Mouse (Mus musculus): ENCODE measurements around the gene Dsp. TPM values are rescaled to one million over a fixed set of nuclear protein-coding genes. Genes with fewer than 3 reads are reported as not detected.

The Dsp gene
- 160 and 181 TPM in 2 replicates for total RNA-seq (2014; rRNA removed; ENCODE audit: low replicate concordance)
- polyA plus RNA-seq (2015; fragmentation: Nextera tagmentation; extraction: Ambion mirVana): 36.7 and 46.0 TPM in 2 replicates

DNA sequence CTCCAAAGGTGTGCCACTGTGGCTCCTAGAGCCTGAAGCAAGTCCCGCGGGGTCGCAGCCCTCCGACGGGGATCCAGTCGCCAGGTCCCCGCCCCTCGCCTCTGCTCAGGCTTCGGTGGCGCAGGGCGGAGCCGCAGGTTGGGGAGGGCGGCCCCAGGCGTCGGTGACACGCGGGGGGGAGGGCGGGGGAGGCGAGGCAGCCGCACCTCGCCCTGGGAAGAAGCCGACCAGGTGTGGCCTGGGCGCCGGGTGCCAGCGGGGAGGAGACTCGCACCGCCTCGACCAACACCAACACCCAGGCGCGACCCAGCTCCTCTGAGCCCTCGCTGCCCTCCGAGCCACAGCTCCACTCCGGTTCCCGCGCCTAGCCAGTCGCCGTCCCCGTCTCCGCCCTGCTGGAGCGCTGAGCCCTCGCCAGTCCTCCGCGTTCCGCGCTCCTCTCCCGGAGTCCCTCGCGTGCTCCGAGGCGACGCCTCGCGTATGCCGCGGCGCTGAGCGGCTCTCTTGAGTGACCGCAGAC is at the start of gene Dsp:
Gene Dsp (plus strand): TSS at position 226 of the 520 bp plus-strand sequence.
- ATAC-seq (ENCODE audit: insufficient read depth, low read depth): peak; percentile 78
- peak within 1 kb of the TSS; percentile 72 for H3K4me3 ChIP-seq (ENCODE audit: low read depth, low read length)
- peak; percentile 72 for DNase-seq (ENCODE audit: low spot score)
- no peaks in the 10 kb centered on the region for H3K36me3 ChIP-seq (replicated peaks; ENCODE audit: control insufficient read depth, insufficient read depth, low read length)
- TF ChIP-seq CTCF (IDR thresholded peaks at IDR 0.05; ENCODE audit: low read depth): no peak
- peak within 1 kb of the TSS; percentile 93 for H3K9ac ChIP-seq (replicated peaks; ENCODE audit: low read depth, low read length)
- no peaks in the 10 kb centered on the region for H3K27me3 ChIP-seq (ENCODE audit: control insufficient read depth, insufficient read depth, low read length)
- peak within 1 kb of the TSS; percentile 73 for H3K4me2 ChIP-seq (ENCODE audit: low read depth, low read length)
- H3K4me1 ChIP-seq (ENCODE audit: control insufficient read depth, insufficient read depth): peaks cover 38% of the 10 kb centered on the region
- WGBS: 1% methylated on average over 49 of the region's 58 CpGs
- H3K9me3 ChIP-seq (replicated peaks; ENCODE audit: control insufficient read depth, low read length): no peaks in the 10 kb centered on the region
- peak within 1 kb of the TSS; percentile 97 for H3K27ac ChIP-seq (ENCODE audit: low read depth)

DNA sequence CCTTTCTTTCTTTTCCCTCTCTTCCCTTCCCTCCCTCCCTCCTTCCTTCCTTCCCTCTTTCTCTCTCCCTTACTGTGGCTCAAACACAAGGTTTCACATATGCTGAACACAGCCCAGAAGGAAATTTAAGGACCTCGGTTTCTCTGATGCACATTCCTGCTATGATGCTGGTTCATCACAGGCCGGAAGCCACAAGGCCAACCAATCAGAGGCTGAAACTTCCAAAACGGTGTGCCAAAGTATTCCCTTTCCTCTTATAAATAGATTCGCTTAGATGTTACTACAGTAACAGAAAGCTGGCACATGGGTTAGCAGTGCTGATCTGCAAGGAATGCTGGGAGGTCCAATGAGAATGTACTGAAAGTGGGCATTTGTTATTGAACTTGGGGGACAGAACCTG is 47.7 kb upstream of the Dsp start:
- TF ChIP-seq EP300 (IDR thresholded peaks at IDR 0.05; ENCODE audit: low read depth): no peak
- no peak for TF ChIP-seq CTCF (IDR thresholded peaks at IDR 0.05; ENCODE audit: low read depth)
- Histone ChIP-seq H3K9ac (replicated peaks; ENCODE audit: low read depth, low read length) (no peak overlapping the region), H3K4me2 (ENCODE audit: low read depth, low read length) (no peak overlapping the region), H3K27ac (ENCODE audit: low read depth) (no peak overlapping the region), H3K27me3 (ENCODE audit: control insufficient read depth, insufficient read depth, low read length) (no peaks in the 10 kb centered on the region), H3K9me3 (replicated peaks; ENCODE audit: control insufficient read depth, low read length) (no peaks in the 10 kb centered on the region), H3K36me3 (replicated peaks; ENCODE audit: control insufficient read depth, insufficient read depth, low read length) (no peaks in the 10 kb centered on the region), H3K4me3 (ENCODE audit: low read depth, low read length) (no peak overlapping the region), H3K4me1 (ENCODE audit: control insufficient read depth, insufficient read depth) (no peaks in the 10 kb centered on the region)
- WGBS: 56% methylated on average over 4 of the region's 4 CpGs
- DNase-seq (ENCODE audit: low spot score) (no peak), ATAC-seq (ENCODE audit: insufficient read depth, low read depth) (no peak)

DNA sequence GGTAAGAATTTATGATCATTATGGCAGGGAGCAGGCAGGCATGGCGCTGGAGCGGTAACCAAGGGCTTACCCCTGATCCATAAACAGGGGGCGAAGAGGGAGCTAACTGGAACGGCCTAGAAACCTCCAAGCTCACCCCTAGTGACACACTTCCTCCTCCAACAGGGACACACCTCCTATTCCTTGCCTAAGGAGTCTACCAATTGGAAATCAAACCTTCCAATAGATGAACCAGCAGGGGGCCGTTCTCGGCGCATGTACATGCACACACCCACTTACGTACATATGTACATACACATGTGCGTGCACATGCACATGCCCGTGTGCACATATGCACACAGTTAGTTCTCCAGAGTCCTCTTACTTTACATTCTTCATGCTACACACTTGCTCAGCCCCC is 46.6 kb upstream of the Dsp start:
- WGBS: 91% methylated on average over 10 of the region's 10 CpGs
- no peaks in the 10 kb centered on the region for H3K4me1 ChIP-seq (ENCODE audit: control insufficient read depth, insufficient read depth)
- no peak overlapping the region for H3K4me3 ChIP-seq (ENCODE audit: low read depth, low read length)
- no peak overlapping the region for H3K27ac ChIP-seq (ENCODE audit: low read depth)
- no peak overlapping the region for H3K9ac ChIP-seq (replicated peaks; ENCODE audit: low read depth, low read length)
- ATAC-seq (ENCODE audit: insufficient read depth, low read depth) (no peak), DNase-seq (ENCODE audit: low spot score) (no peak)
- no peaks in the 10 kb centered on the region for H3K36me3 ChIP-seq (replicated peaks; ENCODE audit: control insufficient read depth, insufficient read depth, low read length)
- no peaks in the 10 kb centered on the region for H3K9me3 ChIP-seq (replicated peaks; ENCODE audit: control insufficient read depth, low read length)
- no peak overlapping the region for H3K4me2 ChIP-seq (ENCODE audit: low read depth, low read length)
- TF ChIP-seq CTCF (IDR thresholded peaks at IDR 0.05; ENCODE audit: low read depth) (no peak), EP300 (IDR thresholded peaks at IDR 0.05; ENCODE audit: low read depth) (no peak)
- H3K27me3 ChIP-seq (ENCODE audit: control insufficient read depth, insufficient read depth, low read length): no peaks in the 10 kb centered on the region

DNA sequence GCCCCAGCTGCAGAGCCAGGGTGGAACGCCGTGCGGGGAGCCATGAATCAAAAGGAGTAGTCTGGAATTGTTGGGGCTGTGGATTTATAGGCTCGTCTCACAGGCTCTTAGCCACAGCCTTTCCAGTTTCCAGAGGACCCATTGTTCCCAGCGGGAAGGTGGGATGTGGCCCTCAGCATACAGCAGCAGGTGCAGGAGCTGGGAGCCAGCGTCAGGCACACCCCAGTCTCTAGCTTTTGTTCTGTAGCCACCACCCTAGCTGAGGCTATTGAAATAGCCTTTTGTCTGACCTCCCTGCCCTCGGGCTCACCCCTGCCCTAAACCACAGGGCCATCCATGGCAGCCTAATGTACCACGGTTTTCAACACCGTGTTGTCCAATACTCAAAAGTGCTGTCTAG is 42.0 kb upstream of the Dsp start:
- DNase-seq (ENCODE audit: low spot score) (no peak), ATAC-seq (ENCODE audit: insufficient read depth, low read depth) (no peak)
- Histone ChIP-seq H3K4me1 (ENCODE audit: control insufficient read depth, insufficient read depth) (no peaks in the 10 kb centered on the region), H3K27me3 (ENCODE audit: control insufficient read depth, insufficient read depth, low read length) (no peaks in the 10 kb centered on the region), H3K4me2 (ENCODE audit: low read depth, low read length) (no peak overlapping the region), H3K9me3 (replicated peaks; ENCODE audit: control insufficient read depth, low read length) (no peaks in the 10 kb centered on the region), H3K9ac (replicated peaks; ENCODE audit: low read depth, low read length) (no peak overlapping the region), H3K27ac (ENCODE audit: low read depth) (no peak overlapping the region), H3K36me3 (replicated peaks; ENCODE audit: control insufficient read depth, insufficient read depth, low read length) (no peaks in the 10 kb centered on the region), H3K4me3 (ENCODE audit: low read depth, low read length) (no peak overlapping the region)
- TF ChIP-seq EP300 (IDR thresholded peaks at IDR 0.05; ENCODE audit: low read depth): no peak
- no peak for TF ChIP-seq CTCF (IDR thresholded peaks at IDR 0.05; ENCODE audit: low read depth)
- 86% methylated on average over 9 of the region's 9 CpGs for WGBS

DNA sequence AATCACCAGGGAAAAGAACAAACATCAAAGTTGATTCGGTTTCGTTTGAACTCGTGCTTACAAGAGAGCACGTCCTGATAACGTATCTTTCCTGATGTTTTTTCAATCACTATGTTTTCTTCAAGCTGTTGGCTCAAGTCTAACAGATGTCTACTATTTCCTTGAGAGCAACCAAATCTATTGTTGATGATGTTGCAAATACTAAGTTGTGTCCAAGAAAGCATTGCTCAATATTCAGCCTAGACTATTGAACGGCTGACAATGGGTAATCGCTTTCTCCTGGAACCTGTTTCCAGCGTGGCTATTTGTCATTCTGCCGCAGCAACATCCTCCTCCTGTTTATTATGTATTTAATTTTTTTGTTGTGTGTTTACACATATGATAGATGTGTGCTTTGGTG is 28.8 kb upstream of the Dsp start:
- no peaks in the 10 kb centered on the region for H3K27me3 ChIP-seq (ENCODE audit: control insufficient read depth, insufficient read depth, low read length)
- TF ChIP-seq EP300 (IDR thresholded peaks at IDR 0.05; ENCODE audit: low read depth) (no peak), CTCF (IDR thresholded peaks at IDR 0.05; ENCODE audit: low read depth) (no peak)
- ATAC-seq (ENCODE audit: insufficient read depth, low read depth) (no peak), DNase-seq (ENCODE audit: low spot score) (no peak)
- H3K4me1 ChIP-seq (ENCODE audit: control insufficient read depth, insufficient read depth): peaks cover 20% of the 10 kb centered on the region
- WGBS: 74% methylated on average over 9 of the region's 9 CpGs
- no peak overlapping the region for H3K9ac ChIP-seq (replicated peaks; ENCODE audit: low read depth, low read length)
- no peak overlapping the region for H3K4me2 ChIP-seq (ENCODE audit: low read depth, low read length)
- no peaks in the 10 kb centered on the region for H3K9me3 ChIP-seq (replicated peaks; ENCODE audit: control insufficient read depth, low read length)
- H3K4me3 ChIP-seq (ENCODE audit: low read depth, low read length): no peak overlapping the region
- H3K36me3 ChIP-seq (replicated peaks; ENCODE audit: control insufficient read depth, insufficient read depth, low read length): no peaks in the 10 kb centered on the region
- H3K27ac ChIP-seq (ENCODE audit: low read depth): no peak overlapping the region

DNA sequence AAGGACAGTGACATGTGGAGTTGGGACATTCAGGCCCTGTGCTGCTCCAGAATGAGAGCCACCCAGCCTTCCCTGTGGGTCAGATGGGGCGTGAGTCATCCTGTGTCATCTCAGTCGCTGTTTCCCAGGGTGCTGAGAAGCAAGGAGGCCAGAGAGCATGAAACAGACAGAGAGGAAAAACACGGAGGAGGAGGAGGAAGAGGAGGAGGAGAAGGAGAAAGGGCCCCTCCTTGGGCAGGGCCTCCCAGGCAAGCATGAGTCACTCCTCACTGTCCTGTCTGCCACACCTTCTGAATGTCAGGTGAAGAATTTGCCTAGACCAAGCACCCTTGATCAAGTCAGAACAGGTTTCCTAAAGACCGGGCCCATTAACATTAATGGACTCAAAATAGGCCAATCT is 27.4 kb upstream of the Dsp start:
- Histone ChIP-seq H3K27ac (ENCODE audit: low read depth) (no peak overlapping the region), H3K4me3 (ENCODE audit: low read depth, low read length) (no peak overlapping the region), H3K4me2 (ENCODE audit: low read depth, low read length) (no peak overlapping the region), H3K4me1 (ENCODE audit: control insufficient read depth, insufficient read depth) (peaks cover 31% of the 10 kb centered on the region), H3K36me3 (replicated peaks; ENCODE audit: control insufficient read depth, insufficient read depth, low read length) (no peaks in the 10 kb centered on the region), H3K9ac (replicated peaks; ENCODE audit: low read depth, low read length) (no peak overlapping the region), H3K9me3 (replicated peaks; ENCODE audit: control insufficient read depth, low read length) (no peaks in the 10 kb centered on the region), H3K27me3 (ENCODE audit: control insufficient read depth, insufficient read depth, low read length) (no peaks in the 10 kb centered on the region)
- ATAC-seq (ENCODE audit: insufficient read depth, low read depth) (0 out of 2 replicates have a peak, but pooled peaks have one; percentile 11), DNase-seq (ENCODE audit: low spot score) (no peak)
- no peak for TF ChIP-seq CTCF (IDR thresholded peaks at IDR 0.05; ENCODE audit: low read depth)
- TF ChIP-seq EP300 (IDR thresholded peaks at IDR 0.05; ENCODE audit: low read depth): no peak
- WGBS: 75% methylated on average over 4 of the region's 4 CpGs
